Comparison of ENCODE assay signal across 12 mouse cellular contexts in genomic region chr3:28225357-28225905, GRCm38 (mm10). TPM values are rescaled to one million over a fixed set of nuclear protein-coding genes. Genes with fewer than 3 reads are reported as not detected.
DNase-seq lines count a peak whose midpoint lies in the region; ATAC-seq lines count a peak whose summit lies in the region.
"Had no signal": no experiment of that assay in that cellular context is flagged by ENCODE, and none has a peak within 500 bp of the region (broad histone marks: within the 10 kb centered on the region; RNA-seq: fewer than 3 reads in every experiment).

No protein-coding gene starts in this region.

- peak; percentile 29 for DNase-seq in cerebellum, adult 11-12 months
- DNase-seq in heart, postnatal 14 days = peak; percentile 6 to 8
- no peak for DNase-seq in heart, embryonic 10.5 days (ENCODE audit: low spot score)
- peak; percentile 17 for DNase-seq in cerebellum, adult 9-10 months
- DNase-seq in urinary bladder, postnatal 14 days (ENCODE audit: low spot score) = no peak
- no peak for DNase-seq in urinary bladder, postnatal 36 days (ENCODE audit: low spot score in 2 of 2)
- DNase-seq: kidney, adult 18-20 months; liver, embryonic 13.5 days had no signal

- WGBS in heart, embryonic 10.5 days = 83% methylated on average over 9 of the region's 9 CpGs
- 56% methylated on average over 9 of the region's 9 CpGs for WGBS in hindbrain, embryonic 16.5 days

- H3K27me3 ChIP-seq in heart, embryonic 10.5 days (ENCODE audit: insufficient read depth, poor library complexity, severe bottlenecking) = no peaks in the 10 kb centered on the region
- H3K27me3 ChIP-seq in hindbrain, embryonic 16.5 days (replicated peaks; ENCODE audit: control insufficient read depth, insufficient read depth, low read length) = no peaks in the 10 kb centered on the region
- H3K27me3 ChIP-seq: heart, embryonic 13.5 days; liver, embryonic 13.5 days; neural tube, embryonic 12.5 days had no signal

- H3K4me2 ChIP-seq in hindbrain, embryonic 16.5 days (ENCODE audit: low read length) = no peak overlapping the region
- H3K4me2 ChIP-seq: heart, embryonic 13.5 days; liver, embryonic 13.5 days; neural tube, embryonic 12.5 days had no signal

- intact Hi-C loops in heart, postnatal 14 days (cut with DNase I) = no loop called here

- H3K9me3 ChIP-seq in heart, embryonic 10.5 days = no peaks in the 10 kb centered on the region
- no peaks in the 10 kb centered on the region for H3K9me3 ChIP-seq in hindbrain, embryonic 16.5 days (ENCODE audit: control insufficient read depth, low read length)
- H3K9me3 ChIP-seq: heart, embryonic 13.5 days; liver, embryonic 13.5 days; neural tube, embryonic 12.5 days had no signal

- no peaks in the 10 kb centered on the region for H3K36me3 ChIP-seq in heart, embryonic 10.5 days
- no peaks in the 10 kb centered on the region for H3K36me3 ChIP-seq in hindbrain, embryonic 16.5 days (ENCODE audit: control insufficient read depth, insufficient read depth, low read length)
- H3K36me3 ChIP-seq: heart, embryonic 13.5 days; liver, embryonic 13.5 days; neural tube, embryonic 12.5 days had no signal

- H3K27ac ChIP-seq in heart, embryonic 10.5 days = no peak overlapping the region
- no peak overlapping the region for H3K27ac ChIP-seq in hindbrain, embryonic 16.5 days (ENCODE audit: low read depth, low read length)
- H3K27ac ChIP-seq: heart, embryonic 13.5 days; liver, embryonic 13.5 days; neural tube, embryonic 12.5 days had no signal

- H3K4me3 ChIP-seq in heart, embryonic 10.5 days = no peak overlapping the region
- H3K4me3 ChIP-seq in hindbrain, embryonic 16.5 days (ENCODE audit: low read length) = no peak overlapping the region
- H3K4me3 ChIP-seq: heart, embryonic 13.5 days; liver, embryonic 13.5 days; neural tube, embryonic 12.5 days had no signal

- no peak overlapping the region for H3K9ac ChIP-seq in hindbrain, embryonic 16.5 days (ENCODE audit: low read depth, low read length)
- H3K9ac ChIP-seq: heart, embryonic 13.5 days; liver, embryonic 13.5 days; neural tube, embryonic 12.5 days had no signal

- no peak for ATAC-seq in cerebellum, adult (ENCODE audit: insufficient number of reproducible peaks, low FRiP score, low TSS enrichment)
- ATAC-seq in hindbrain, embryonic 16.5 days = peak; percentile 73

- H3K4me1 ChIP-seq in heart, embryonic 10.5 days = peaks cover 24% of the 10 kb centered on the region
- H3K4me1 ChIP-seq in hindbrain, embryonic 16.5 days (ENCODE audit: control insufficient read depth, insufficient read depth, low read depth, low read length) = no peaks in the 10 kb centered on the region; the same call in 1 of the 2 replicates

RNA-seq across cellular contexts. Expression of gene Tnik, which starts 37.6 kb away (rescaled TPM):
- 10 to 100 TPM; 33.4 to 41.6 TPM for total RNA-seq in heart, postnatal 14 days (2021)
- 5.9 and 6.1 TPM in 2 replicates for polyA plus RNA-seq in heart, embryonic 10.5 days (2016; fragmentation: Nextera tagmentation; extraction: Ambion mirVana)
- polyA plus RNA-seq in hindbrain, embryonic 16.5 days (2015; fragmentation: Nextera tagmentation; extraction: Ambion mirVana) = 55.7 and 65.1 TPM in 2 replicates

Comparison
In these comparisons a context has a peak if more than half of its experiments do, and no peak if none do; other contexts are left out.
1. DNase-seq: peak in cerebellum, adult 11-12 months (single experiment), heart, postnatal 14 days (2 of 2) and cerebellum, adult 9-10 months (single experiment); none in heart, embryonic 10.5 days (single experiment), urinary bladder, postnatal 14 days (single experiment) and urinary bladder, postnatal 36 days (0 of 2).